Mouse (Mus musculus): ENCODE results near the gene Filip1l.

The Filip1l gene

DNA sequence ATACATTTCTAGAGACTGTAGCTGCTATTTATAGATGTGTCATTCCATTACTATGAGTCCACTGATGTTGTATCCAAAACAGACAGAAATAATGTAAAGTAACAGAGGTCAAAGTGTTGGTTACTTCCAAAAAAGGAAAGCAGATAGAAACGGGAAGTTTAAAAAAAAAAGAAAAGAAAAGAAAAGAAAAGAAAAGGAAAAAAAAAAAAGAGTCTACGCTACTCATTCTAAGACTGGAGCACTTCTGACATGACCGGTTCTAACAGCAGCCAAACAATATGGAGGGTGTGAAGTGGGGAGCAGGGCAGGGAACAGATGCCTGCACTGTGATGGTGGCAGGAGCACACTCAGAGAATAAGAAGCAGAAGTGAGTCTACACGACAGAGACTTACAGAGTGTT, 175.6 kb downstream of the Filip1l start:
- DNase-seq (ENCODE audit: low read depth, low spot score): no peak

DNA sequence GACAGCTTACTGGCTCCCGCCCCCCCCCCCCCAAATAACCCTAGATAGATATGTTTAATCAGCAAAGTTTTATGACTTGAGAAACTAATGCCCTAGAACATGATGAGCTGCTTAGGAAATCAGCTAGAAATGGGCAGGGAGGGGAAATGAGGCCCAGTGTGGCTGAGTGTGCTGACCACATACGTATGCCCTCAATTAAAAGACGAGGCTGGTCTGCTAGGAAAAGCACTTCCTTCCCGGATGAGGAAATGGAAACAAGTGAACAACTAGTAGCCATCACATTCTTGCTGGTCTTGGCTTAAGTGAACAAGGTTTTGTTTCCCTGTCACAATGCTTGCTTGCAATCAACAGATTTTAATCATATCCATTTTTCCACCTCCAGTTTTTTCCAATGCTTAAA, 177.7 kb downstream of the Filip1l start:
- no peak for DNase-seq (ENCODE audit: low read depth, low spot score)

DNA sequence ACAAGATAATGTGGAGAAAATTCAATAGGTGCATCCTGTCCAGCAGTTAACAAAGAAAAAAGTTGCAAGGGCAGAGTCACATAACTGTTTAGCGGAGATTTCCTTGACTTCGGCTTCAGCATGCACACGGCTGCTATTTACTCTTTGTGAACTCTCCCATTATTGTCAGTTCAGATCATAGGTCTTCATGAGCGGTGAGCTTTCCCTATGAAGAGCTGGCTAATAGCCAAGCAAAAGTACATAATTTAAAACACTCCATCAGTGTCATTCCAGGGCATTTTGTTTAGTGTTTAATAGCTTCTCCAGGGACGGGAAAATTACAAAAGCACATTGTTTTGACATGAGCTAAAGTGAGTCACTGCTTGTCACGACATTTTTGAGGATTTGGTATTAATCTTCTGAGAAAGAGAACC, 179.2 kb downstream of the Filip1l start:
- DNase-seq (ENCODE audit: low read depth, low spot score): peak; percentile 46

DNA sequence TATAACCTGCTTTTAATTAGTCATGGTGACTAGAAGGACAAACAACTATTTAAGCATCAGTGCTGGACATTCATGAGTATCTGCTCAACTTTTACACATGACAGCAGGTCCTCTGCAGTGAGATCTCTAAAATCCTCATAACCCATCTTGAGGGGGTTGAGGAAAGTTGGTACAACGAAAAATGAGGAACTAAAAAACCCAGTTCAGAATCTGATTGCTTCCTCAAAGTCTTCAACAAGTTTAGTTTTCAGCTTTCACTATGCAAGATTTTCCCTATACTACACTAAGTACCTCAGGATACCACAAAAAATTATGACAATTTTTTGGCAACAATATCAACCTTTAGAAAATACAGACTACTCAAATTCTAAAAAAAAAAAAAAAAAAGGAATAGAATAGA, 181.5 kb downstream of the Filip1l start:
- no peak for DNase-seq (ENCODE audit: low read depth, low spot score)

DNA sequence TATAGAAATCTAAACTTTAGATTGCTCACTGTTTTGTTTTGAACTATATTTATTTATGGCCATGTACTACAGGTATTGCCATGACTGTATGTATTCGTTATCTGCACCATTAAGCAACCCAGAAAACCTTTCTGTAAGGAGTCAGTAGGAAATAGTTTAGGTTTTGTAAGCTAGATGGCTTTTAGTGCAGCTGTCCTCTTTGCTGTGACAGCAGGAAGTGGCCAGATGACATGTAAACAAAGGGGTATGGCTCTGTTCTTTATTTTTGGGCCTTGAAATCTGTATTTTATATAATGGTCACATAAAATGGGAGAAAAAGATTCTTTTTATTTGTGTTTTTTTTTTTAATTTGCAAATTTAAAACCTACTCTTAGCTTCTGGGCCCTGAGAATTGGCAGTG, 181.9 kb downstream of the Filip1l start:
- DNase-seq (ENCODE audit: low read depth, low spot score): no peak

DNA sequence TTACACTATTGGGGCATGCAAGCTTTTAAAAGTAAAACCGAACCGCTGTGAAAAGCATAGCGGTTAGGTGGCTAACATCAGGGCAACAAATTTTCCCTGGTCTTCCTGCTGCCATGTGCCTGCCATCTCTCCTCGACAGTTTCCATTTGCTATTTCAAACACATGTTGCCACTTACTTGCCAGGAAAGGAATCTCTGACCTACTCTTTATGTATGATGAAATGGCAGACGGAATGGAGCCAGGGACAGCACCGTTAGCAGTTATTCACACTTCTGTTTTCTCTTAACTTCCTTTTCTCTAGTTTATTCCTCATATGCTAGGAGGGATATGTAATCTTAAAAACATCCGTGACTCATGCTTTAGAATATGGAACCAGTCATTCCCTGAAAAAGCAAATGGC, 183.6 kb downstream of the Filip1l start:
- no peak for DNase-seq (ENCODE audit: low read depth, low spot score)

DNA sequence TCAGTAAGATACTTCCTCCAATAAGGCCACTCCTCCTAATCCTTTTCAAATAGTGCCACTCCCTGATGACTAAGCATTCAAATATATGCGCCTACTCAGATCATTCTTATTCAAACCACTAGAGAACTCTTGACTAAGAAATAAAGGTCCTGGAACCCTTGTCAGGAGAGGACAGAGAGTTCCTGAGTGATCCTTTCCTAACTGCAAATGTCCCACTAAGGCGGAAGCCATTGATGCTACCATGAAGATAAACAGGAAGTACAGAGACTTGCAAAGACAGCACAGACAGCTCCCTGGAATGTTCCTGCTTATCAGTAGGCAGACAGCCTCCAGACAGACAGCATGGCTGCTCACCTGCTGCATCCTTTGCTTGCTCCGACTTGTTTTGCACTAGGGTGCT, 190.3 kb downstream of the Filip1l start:
- no peak for DNase-seq (ENCODE audit: low read depth, low spot score)

DNA sequence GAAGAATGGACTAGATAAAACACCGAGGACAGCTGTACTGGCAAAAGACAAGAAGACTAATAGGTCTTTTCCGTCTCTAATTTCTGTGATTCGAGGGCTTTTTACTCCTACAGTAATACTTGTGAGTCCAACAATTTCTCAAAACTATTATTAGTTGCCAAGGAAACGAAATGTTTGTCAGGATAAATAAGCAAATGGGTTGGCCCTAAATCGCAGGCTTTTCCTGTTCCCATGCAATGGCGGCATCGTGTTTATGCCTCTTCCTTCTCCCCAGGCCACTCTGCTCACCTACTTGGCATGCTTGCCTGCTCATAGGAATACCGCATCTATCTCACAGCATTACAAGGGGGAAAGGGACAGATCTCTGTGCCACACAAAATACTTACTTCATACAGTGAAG, 191.5 kb downstream of the Filip1l start:
- DNase-seq (ENCODE audit: low read depth, low spot score): no peak

DNA sequence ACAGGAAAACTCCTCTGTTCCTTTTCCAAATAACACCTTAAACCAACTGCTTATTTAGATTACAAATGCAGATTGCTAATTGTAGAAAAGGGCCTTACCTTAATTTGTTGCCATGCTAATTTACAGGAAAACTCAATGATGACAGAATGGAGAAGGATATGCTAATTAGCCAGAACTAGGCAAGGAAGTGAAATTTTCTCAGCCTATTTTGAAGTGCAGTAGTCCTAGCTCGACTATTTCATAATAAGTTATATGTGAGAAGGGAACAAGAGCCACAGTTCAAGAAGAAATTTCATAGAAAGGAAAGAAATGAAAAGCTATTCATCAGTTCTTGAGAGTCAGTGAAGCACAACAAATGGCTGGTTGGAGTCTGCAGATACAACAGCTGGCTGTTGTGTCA, 193.5 kb downstream of the Filip1l start:
- DNase-seq (ENCODE audit: low read depth, low spot score): no peak

DNA sequence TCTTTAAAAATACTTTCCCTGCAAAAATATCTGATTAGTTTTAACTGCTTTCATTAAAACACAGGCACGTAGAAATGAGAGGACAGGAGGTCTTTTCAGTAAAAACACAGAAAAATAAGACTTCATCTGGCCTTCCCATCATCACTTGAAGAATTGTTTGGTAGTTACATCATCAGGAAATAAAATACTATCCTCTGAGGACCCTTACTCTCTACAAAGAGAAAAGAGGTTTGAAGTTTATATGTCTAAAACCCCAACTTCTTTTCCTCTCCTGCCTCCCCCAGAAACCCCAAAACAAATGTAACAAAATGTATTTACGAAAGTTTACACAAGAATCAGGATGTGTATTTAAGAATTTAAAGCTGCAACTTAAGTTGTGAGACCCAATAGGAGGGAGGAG, 195.7 kb downstream of the Filip1l start:
- no peak for DNase-seq (ENCODE audit: low read depth, low spot score)

DNA sequence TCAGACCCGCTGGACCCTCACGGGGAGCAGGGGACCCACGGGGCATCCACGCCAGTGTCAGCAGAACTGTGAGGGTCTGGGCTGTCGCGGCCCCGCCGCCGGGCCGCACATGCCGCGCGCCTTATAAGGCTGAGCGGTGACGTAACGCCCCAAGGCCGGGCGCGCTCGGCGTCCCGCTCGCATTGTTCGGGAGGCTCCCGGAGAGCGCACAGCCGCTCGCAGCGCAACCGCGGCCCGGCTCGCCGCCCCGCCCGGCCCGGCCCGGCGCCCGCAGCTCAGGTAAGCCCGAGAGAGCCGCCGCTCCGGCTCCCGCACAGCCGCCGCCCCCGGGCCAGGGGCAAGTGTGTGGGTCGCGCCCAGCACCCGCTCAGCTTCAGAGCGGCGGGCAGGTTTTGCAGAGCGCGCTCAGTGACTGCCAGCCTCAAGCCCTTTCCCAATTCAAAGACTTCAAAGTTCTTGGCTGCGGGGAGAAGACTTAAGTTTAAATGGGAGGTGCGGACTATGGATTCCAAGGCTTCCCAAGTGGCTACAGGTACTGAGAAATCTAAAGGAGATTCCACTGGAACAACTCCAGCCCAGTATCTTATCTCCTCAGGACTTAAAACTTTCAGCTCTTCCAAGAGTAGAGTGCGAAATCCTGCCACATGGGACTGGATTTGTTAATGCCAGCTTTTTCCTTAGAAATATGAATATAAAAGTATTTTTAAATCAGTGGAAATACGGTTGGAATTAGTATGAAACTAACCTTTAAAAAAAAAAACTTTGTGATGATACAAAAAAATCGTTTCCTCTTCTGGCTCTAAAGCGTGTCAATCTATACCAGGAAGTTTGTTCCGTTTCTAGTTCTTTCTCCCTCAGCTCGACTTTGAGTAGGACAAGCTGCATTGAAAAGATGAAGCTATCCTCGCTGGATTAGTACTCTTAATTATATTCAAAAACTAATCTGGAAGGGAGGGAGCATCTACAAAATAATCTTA, 196.5 kb downstream of the Filip1l start:
- peak; percentile 74 for DNase-seq (ENCODE audit: low read depth, low spot score)

DNA sequence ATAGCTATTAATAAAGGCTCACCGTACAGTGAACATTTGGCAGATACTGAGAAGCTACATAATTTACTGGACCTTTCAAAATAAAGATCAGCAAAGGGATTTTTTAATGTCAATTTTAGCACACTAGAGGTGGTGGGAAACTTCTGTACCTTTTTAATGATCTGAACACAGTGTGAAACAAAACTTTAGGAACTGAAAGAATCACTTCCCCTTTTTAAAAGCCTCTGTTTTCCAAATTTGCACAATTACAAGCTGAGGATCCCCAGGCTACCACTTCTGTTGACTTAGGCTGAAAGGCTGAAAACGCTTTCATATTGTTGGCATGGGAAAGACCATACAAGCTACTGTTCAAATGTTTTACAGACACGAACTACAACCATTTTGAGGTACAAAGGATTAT, 197.2 kb downstream of the Filip1l start:
- no peak for DNase-seq (ENCODE audit: low read depth, low spot score)

DNA sequence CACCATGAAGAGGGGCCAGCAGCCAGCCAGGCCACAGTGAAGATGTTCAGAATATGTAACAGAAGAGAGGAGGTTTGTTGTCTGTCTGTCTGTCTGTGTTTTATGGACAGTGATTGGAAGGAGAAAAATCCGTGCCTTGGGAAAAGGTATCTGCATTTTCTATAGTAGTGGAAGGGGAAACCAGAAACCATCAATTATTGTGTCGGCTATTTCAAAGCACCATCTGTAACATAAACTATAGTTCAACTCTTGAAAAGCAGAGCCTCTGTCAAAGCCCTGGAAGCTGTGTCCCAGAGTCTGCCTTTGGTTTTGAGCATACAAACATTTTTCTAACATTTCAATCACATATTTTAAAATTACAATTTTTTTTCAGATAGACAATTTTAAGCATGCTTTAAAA, 197.9 kb downstream of the Filip1l start:
- peak; percentile 38 for DNase-seq (ENCODE audit: low read depth, low spot score)

DNA sequence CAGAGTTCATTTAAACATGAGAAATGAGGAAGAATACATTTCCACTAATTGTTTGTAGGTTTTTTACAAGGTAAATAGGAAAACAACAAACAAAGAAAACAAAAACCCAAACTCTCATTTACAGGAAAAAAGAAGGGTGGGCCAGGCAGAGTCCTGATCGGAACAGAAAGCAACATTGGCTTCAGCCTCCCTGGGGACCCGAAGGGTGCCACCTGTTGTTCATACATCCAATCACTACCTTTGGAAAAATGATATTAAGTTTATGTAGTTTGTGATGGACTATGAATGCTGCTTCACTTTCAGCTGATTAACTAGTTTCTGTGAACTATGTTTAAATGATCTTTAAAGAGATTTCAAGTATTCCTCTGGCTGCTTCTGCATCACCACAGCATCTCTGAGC, 198.7 kb downstream of the Filip1l start:
- no peak for DNase-seq (ENCODE audit: low read depth, low spot score)

DNA sequence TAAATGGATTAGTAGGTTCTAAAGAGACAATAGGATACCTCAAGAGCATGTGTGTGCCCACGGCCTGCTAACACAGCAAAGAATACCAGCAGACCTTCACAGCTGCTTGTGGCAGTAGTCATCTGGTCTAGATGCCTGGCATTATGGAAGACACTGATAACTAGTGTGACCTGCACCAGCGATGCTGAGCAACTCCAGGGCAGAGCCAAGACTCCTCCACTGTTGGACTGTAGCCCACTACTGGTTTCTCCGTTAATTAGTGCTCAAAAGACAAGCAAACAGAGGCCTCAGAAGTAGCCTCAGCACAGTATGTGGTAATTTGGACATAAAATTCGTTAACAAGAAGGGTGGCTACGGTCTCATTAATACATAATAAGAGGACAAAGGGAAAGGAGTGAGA, 199.8 kb downstream of the Filip1l start:
- no peak for DNase-seq (ENCODE audit: low read depth, low spot score)

DNA sequence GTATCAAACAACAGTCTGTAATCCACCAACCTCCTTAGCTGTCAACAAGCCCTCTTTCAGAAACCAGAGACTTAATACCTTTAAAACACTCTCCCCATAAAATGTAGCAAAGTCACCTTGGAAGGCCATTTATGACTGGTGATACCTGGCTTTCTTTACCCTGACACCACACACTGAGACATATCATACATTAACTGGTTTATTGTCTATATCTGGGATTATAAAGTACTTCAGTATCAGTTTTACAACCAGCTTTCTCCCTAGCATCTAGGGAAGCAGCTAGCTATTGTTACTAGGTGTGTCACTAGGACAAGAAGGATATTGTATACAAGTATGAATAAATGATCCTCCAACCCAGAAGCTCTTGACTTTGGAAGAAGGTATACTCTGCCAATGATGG, 200.3 kb downstream of the Filip1l start:
- DNase-seq (ENCODE audit: low read depth, low spot score): no peak

DNA sequence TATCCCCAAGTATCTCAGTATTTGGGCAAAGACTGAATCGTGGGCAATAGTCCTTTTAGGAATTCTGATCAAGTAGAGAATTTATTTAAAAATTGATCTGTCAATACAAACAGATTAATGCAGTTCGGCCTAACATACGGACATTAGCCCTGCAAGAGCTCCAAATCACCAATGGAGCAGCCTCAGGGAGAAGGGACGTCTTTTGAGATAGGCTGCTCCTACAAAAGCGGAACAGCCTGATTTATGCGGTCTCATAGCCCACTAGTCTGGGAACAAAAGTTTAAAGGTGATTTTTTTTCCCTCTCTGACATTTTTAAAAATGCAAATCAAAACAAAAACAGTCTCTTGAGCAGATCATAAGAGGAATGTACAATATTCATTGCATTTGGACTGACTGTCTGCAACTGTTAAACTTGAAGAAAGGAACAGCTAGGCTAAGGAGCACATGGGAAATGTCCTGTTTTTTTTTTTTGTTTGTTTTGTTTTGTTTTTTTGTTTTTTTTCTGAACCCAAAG, 202.1 kb downstream of the Filip1l start:
- no peak for DNase-seq (ENCODE audit: low read depth, low spot score)

DNA sequence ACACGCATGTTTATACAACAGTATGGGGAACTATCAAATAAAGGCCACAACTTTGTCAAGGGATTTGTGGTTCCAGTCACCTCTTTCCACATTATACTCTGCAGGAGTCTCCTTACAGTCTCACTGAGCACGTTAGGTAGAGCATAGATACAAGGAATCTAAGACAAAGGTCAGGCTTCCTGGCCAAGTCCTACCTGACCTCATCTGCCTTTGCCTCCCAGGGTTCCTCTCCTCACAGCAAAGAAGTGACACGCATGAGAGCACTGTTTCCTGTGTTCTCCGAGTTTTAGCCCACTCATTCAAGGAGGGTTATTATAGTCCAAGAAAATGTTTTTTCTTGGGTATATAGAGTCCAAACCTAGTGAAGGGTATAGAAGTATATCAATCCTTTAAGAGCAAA, 202.8 kb downstream of the Filip1l start:
- DNase-seq (ENCODE audit: low read depth, low spot score): no peak

DNA sequence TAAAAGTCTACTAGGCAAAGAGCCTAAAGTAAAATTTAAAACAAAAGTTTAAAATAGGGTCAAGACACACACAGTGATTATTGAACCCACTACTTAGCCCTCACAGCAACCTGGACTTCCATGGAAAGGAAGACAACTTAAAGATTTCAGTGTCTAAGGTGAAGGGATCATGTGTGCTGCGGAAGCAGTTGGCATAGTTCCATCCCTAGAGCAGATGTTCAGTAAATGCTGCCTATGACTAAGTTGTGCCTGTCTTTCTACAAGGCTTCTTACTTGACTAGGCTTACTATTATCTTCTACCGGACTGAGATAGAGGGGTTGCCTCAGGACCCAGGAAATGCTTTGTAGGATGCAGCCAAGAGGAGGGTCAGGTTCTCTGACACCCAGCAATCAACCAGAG, 203.4 kb downstream of the Filip1l start:
- DNase-seq (ENCODE audit: low read depth, low spot score): no peak

DNA sequence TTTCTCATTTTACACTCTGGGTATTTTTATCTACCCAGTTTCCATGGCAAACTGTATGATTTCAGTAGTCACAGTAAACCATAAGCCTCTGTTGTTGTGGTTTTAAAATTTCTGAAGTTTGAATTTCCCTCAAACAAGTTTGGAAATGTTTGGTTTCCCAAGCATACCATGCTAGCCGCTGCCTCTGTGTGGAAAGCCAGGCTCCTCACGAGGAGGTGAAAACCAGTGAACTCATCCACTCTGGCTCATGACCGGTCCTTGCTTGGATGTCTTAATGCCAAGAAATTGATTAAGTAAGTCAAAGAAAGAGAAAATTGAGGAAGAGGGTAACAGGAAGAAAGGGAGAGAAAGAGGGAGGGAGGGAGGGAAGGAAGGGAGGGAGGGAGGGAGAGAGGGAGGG, 205.4 kb downstream of the Filip1l start:
- no peak for DNase-seq (ENCODE audit: low read depth, low spot score)

DNA sequence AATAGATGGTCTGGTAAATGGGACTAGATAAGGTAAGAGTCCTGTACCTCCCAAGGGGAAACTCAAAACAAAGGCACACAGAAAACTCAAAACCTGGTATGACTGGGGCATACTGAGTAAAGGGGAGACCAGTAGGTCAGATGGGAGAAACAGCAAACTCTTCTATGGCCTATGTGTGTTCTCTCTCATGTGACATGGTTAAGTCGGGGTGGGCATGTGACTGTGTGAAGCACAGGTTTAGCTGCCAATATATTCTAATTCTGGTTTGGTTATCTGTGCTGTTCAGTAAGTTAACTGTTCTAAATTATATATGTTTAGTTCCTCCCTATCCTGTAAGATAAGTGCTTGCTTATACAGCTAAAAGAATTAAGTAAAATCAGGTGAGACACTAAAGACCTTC, 207.3 kb downstream of the Filip1l start:
- DNase-seq (ENCODE audit: low read depth, low spot score): no peak

DNA sequence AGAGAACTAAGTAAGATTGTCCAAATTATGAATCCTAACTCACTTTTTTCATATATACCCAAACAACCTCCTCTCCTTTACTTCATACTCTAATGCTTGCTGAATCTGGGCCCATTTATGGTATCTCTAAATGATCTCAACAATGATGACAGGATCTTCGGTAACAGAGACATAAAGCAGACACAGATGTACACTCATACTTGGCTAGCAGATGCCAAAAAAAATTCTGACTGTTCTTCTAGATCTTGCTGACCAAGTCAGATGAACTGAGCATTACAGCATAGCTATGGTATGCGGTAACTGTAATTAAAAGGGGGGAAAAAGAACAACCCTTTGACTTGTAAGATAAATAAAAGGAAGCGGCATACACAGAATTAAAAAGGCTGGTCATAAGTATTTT, 210.6 kb downstream of the Filip1l start:
- DNase-seq (ENCODE audit: low read depth, low spot score): no peak

DNA sequence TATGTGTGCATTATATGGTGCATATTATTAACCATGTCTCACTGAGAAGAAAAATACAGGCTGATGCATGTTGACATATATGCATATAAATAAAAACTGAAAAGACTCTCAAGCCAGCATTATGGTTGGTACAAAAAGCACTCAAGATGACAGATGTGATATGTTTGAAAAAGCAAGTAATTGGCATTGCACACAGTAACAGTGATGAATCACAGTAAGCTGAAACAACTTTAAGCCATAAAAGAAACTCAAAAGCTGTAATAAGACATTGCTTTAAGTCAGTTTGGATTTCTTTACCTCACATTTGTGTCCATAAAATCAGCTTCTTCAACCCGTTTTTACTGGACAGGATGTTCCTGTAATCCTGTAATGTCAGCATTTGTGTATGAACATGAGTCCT, 211.9 kb downstream of the Filip1l start:
- no peak for DNase-seq (ENCODE audit: low read depth, low spot score)
